Comparison of ENCODE assay signal across 8 mouse cellular contexts in genomic region chr11:4159808-4160708, GRCm38 (mm10). TPM values are rescaled to one million over a fixed set of nuclear protein-coding genes. Genes with fewer than 3 reads are reported as not detected.
DNase-seq lines count a peak whose midpoint lies in the region; ATAC-seq and TF ChIP-seq lines count a peak whose summit lies in the region.

Ccdc157 (minus strand) TSS chr11:4160293.
Sf3a1 (plus strand) TSS chr11:4160350.

- peak within 1 kb of the TSS; percentile 91 for H3K4me2 ChIP-seq in forebrain, embryonic 15.5 days (replicated peaks)

- peak; percentile 89 for DNase-seq in ES-CJ7 (ENCODE audit: low read depth, low spot score)
- peak; percentile 88 for DNase-seq in cerebellum, adult 11 months
- DNase-seq in heart, postnatal 25 days (ENCODE audit: low spot score): peak; percentile 86
- DNase-seq in layer of hippocampus, adult 18-20 months (ENCODE audit: low spot score in 2 of 2): peak; percentile 92 to 96
- peak; percentile 92 for DNase-seq in lung, adult 2 months
- DNase-seq in thymus, adult 18-20 months: peak; percentile 89 to 91

- peaks cover 46% of the 10 kb centered on the region for H3K4me1 ChIP-seq in forebrain, embryonic 15.5 days
- peaks cover 5% of the 10 kb centered on the region; the same call in 1 of the 2 replicates for H3K4me1 ChIP-seq in lung, adult 2 months (ENCODE audit: control insufficient read depth, insufficient read depth, low read length)

- H3K36me3 ChIP-seq in forebrain, embryonic 15.5 days: peaks cover 34% of the 10 kb centered on the region

- TF ChIP-seq CTCF in lung, adult 2 months (IDR thresholded peaks at IDR 0.05; ENCODE audit: insufficient read depth, low read length): no peak

- H3K27me3 ChIP-seq in forebrain, embryonic 15.5 days: no peaks in the 10 kb centered on the region

- no peaks in the 10 kb centered on the region for H3K9me3 ChIP-seq in forebrain, embryonic 15.5 days

- peak within 1 kb of the TSS; percentile 60 for H3K9ac ChIP-seq in forebrain, embryonic 15.5 days (replicated peaks)

- intact Hi-C loops in heart, postnatal 25 days (cut with DNase I): loop anchor here (2.0 to 10.0 kb wide), 2 partner anchors 25 to 55 kb away; partner anchors contain the start of genes Castor1 and Rnf215

- peak; percentile 98 for ATAC-seq in forebrain, embryonic 15.5 days (replicated peaks)
- ATAC-seq in neutrophil, adult 5-6 weeks (ENCODE audit: extremely low read depth, insufficient number of reproducible peaks, low FRiP score, poor library complexity, severe bottlenecking): peak; percentile 97

- peak within 1 kb of the TSS; percentile 56 for H3K4me3 ChIP-seq in forebrain, embryonic 15.5 days
- peak within 1 kb of the TSS; percentile 96 for H3K4me3 ChIP-seq in lung, adult 2 months (replicated peaks; ENCODE audit: extremely low read depth, low read depth, low read length)

- peak; percentile 74; the same call in 1 of the 2 replicates for TF ChIP-seq POLR2A in lung, adult 2 months (IDR thresholded peaks at IDR 0.05; ENCODE audit: borderline replicate concordance, extremely low read depth, low read depth, low read length)

- H3K27ac ChIP-seq in forebrain, embryonic 15.5 days (replicated peaks): peak within 1 kb of the TSS; percentile 85

- WGBS in forebrain, embryonic 15.5 days: 2% methylated on average over 54 of the region's 54 CpGs
- 1% methylated on average over 54 of the region's 54 CpGs for WGBS in lung, adult 2 months

RNA-seq across cellular contexts. Expression of gene Ccdc157, which starts in this region (rescaled TPM):
- 6.7 and 6.9 TPM in 2 replicates for polyA plus RNA-seq in forebrain, embryonic 15.5 days (2015; fragmentation: Nextera tagmentation; extraction: Ambion mirVana)
- total RNA-seq in heart, postnatal 25 days (2021): 1 to 10 TPM; 5.0 to 5.3 TPM
- total RNA-seq in layer of hippocampus, adult 18-20 months (2021): 10 to 100 TPM; 10.4 to 11.7 TPM
- polyA plus RNA-seq in lung, adult 2 months (2012; rRNA removed): 17.6 and 19.8 TPM in 2 replicates
- 3.6 and 5.0 TPM in 2 replicates for total RNA-seq in neutrophil, adult 5-6 weeks (2017)

RNA-seq across cellular contexts. Expression of gene Sf3a1, which starts in this region (rescaled TPM):
- polyA plus RNA-seq in forebrain, embryonic 15.5 days (2015; fragmentation: Nextera tagmentation; extraction: Ambion mirVana): 51.9 and 55.0 TPM in 2 replicates
- 10 to 100 TPM; 40.0 to 43.9 TPM for total RNA-seq in heart, postnatal 25 days (2021)
- 10 to 100 TPM; 72.7 TPM for total RNA-seq in layer of hippocampus, adult 18-20 months (2021)
- polyA plus RNA-seq in lung, adult 2 months (2012; rRNA removed): 27.0 and 28.2 TPM in 2 replicates
- total RNA-seq in neutrophil, adult 5-6 weeks (2017): 26.0 and 26.3 TPM in 2 replicates

Comparison
In these comparisons a context has a peak if more than half of its experiments do, and no peak if none do; other contexts are left out.
1. Peak in every context shown above with its lines: DNase-seq, ATAC-seq, H3K4me3 ChIP-seq and H3K27ac ChIP-seq.